8 mouse cellular contexts compared by ENCODE assay signal in genomic region chr16:32659385-32659784, GRCm38 (mm10). TPM values are rescaled to one million over a fixed set of nuclear protein-coding genes. Genes with fewer than 3 reads are reported as not detected.
DNase-seq lines count a peak whose midpoint lies in the region; ATAC-seq and TF ChIP-seq lines count a peak whose summit lies in the region.

No protein-coding gene starts in this region.

- H3K4me1 ChIP-seq in forebrain, embryonic 12.5 days, result peaks cover 60% of the 10 kb centered on the region
- peaks cover 66% of the 10 kb centered on the region for H3K4me1 ChIP-seq in hindbrain, embryonic 13.5 days (replicated peaks)
- peaks cover 50% of the 10 kb centered on the region for H3K4me1 ChIP-seq in stomach, embryonic 15.5 days

- H3K4me3 ChIP-seq in left cerebral cortex, adult 2 months, result peak overlapping the region; percentile 65
- H3K4me3 ChIP-seq in forebrain, embryonic 12.5 days (replicated peaks), result peak overlapping the region; percentile 36
- H3K4me3 ChIP-seq in hindbrain, embryonic 13.5 days, result peak overlapping the region; percentile 50
- peak overlapping the region; percentile 21 for H3K4me3 ChIP-seq in stomach, embryonic 15.5 days (replicated peaks)

- intact Hi-C loops in left cerebral cortex, adult 2 months (cut with DNase I), result loop anchor here (1.0 to 2.0 kb wide), 2 partner anchors 15 to 23 kb away; no protein-coding TSS in a partner anchor

- no peak for ATAC-seq in forebrain, embryonic 12.5 days (ENCODE audit: low FRiP score)
- ATAC-seq in hindbrain, embryonic 13.5 days (ENCODE audit: low FRiP score), result no peak
- no peak for ATAC-seq in stomach, embryonic 15.5 days (ENCODE audit: insufficient read depth, low FRiP score, low read depth)

- H3K9me3 ChIP-seq in forebrain, embryonic 12.5 days, result no peaks in the 10 kb centered on the region
- H3K9me3 ChIP-seq in hindbrain, embryonic 13.5 days, result no peaks in the 10 kb centered on the region
- H3K9me3 ChIP-seq in stomach, embryonic 15.5 days, result no peaks in the 10 kb centered on the region

- H3K36me3 ChIP-seq in forebrain, embryonic 12.5 days (replicated peaks), result no peaks in the 10 kb centered on the region
- H3K36me3 ChIP-seq in hindbrain, embryonic 13.5 days, result no peaks in the 10 kb centered on the region
- no peaks in the 10 kb centered on the region for H3K36me3 ChIP-seq in stomach, embryonic 15.5 days

- TF ChIP-seq CTCF in left cerebral cortex, adult 2 months (IDR thresholded peaks at IDR 0.05), result peak; percentile 94

- peak; percentile 64 to 67 for DNase-seq in left cerebral cortex, adult 2 months (ENCODE audit: extremely low spot score in 1 of 2, low spot score in 2 of 2)
- DNase-seq in left cerebral cortex, adult 11 months (ENCODE audit: low spot score), result no peak
- DNase-seq in cerebellum, adult 11 months, result peak; percentile 74
- DNase-seq in layer of hippocampus, postnatal 36 days, result peak; percentile 62 to 63
- DNase-seq in lung, postnatal 4 days, result peak; percentile 63 to 82

- H3K27me3 ChIP-seq in forebrain, embryonic 12.5 days, result no peaks in the 10 kb centered on the region
- no peaks in the 10 kb centered on the region for H3K27me3 ChIP-seq in hindbrain, embryonic 13.5 days
- no peaks in the 10 kb centered on the region for H3K27me3 ChIP-seq in stomach, embryonic 15.5 days (replicated peaks)

- peak overlapping the region; percentile 86 for H3K27ac ChIP-seq in left cerebral cortex, adult 2 months
- H3K27ac ChIP-seq in forebrain, embryonic 12.5 days, result peak overlapping the region; percentile 66
- H3K27ac ChIP-seq in hindbrain, embryonic 13.5 days, result peak overlapping the region; percentile 93
- H3K27ac ChIP-seq in stomach, embryonic 15.5 days, result peak overlapping the region; percentile 92

- H3K9ac ChIP-seq in forebrain, embryonic 12.5 days, result peak overlapping the region; percentile 63
- peak overlapping the region; percentile 77 for H3K9ac ChIP-seq in hindbrain, embryonic 13.5 days
- no peak overlapping the region for H3K9ac ChIP-seq in stomach, embryonic 15.5 days

- H3K4me2 ChIP-seq in forebrain, embryonic 12.5 days, result peak overlapping the region; percentile 66
- peak overlapping the region; percentile 72 for H3K4me2 ChIP-seq in hindbrain, embryonic 13.5 days
- peak overlapping the region; percentile 56 for H3K4me2 ChIP-seq in stomach, embryonic 15.5 days

- WGBS in forebrain, embryonic 12.5 days, result 8% methylated on average over 8 of the region's 8 CpGs
- WGBS in hindbrain, embryonic 13.5 days, result 4% methylated on average over 8 of the region's 8 CpGs
- WGBS in stomach, embryonic 15.5 days, result 15% methylated on average over 8 of the region's 8 CpGs

RNA-seq across cellular contexts. Expression of gene Tnk2, which starts 15.7 kb away (rescaled TPM):
- total RNA-seq in left cerebral cortex, adult 2 months (2021), result 100 to 1,000 TPM; 239 to 244 TPM
- 13.9 and 14.2 TPM in 2 replicates for polyA plus RNA-seq in forebrain, embryonic 12.5 days (2016; fragmentation: Nextera tagmentation; extraction: Ambion mirVana)
- 18.0 and 19.1 TPM in 2 replicates for polyA plus RNA-seq in hindbrain, embryonic 13.5 days (2015; fragmentation: Nextera tagmentation; extraction: Ambion mirVana)
- 100 to 1,000 TPM; 189 to 197 TPM for total RNA-seq in layer of hippocampus, postnatal 36 days (2021)
- 12.0 and 14.9 TPM in 2 replicates for polyA plus RNA-seq in stomach, embryonic 15.5 days (2015; fragmentation: Nextera tagmentation; extraction: Ambion mirVana)

RNA-seq across cellular contexts. Expression of gene Tfrc, which starts 50.7 kb away (rescaled TPM):
- total RNA-seq in left cerebral cortex, adult 2 months (2021), result 10 to 100 TPM; 68.3 to 85.0 TPM
- polyA plus RNA-seq in forebrain, embryonic 12.5 days (2016; fragmentation: Nextera tagmentation; extraction: Ambion mirVana), result 59.2 and 65.4 TPM in 2 replicates
- polyA plus RNA-seq in hindbrain, embryonic 13.5 days (2015; fragmentation: Nextera tagmentation; extraction: Ambion mirVana), result 32.6 and 44.3 TPM in 2 replicates
- total RNA-seq in layer of hippocampus, postnatal 36 days (2021), result 10 to 100 TPM; 55.9 to 62.1 TPM
- 68.8 and 74.5 TPM in 2 replicates for polyA plus RNA-seq in stomach, embryonic 15.5 days (2015; fragmentation: Nextera tagmentation; extraction: Ambion mirVana)
